Mouse (Mus musculus) CD4-positive helper T cell, adult 2 months (primary cell): ENCODE data around the gene Sptbn1.
"Not testable (repeated sequence)": the region's sequence is repeated elsewhere in the genome, so short reads cannot be mapped to it uniquely, and the experiment has no call there.

Experiments
- DNase-seq: peaks from one replicate; pipeline ENCODE4 v3.0.0-alpha.2; 2012; ENCODE audit warnings: low read depth, missing footprints, low spot score

The Sptbn1 gene

DNA sequence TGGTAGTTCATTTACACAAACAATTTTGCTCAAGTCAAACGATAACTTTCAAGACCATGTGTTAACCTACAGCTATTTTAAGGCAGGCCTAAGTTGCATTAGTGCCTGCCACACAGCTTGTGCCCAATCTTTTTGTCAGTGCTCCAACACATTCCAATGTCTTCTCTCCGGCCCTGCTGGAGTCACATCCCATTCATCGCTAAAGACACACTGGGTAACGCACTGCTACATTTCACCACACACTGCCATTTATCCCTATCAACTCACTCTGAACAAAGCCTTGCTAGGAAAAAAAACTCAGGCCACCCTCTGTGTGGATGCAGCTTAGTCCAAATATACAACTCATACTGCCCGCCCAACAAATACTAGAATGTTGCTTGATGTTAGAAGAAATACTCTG is 11.5 kb downstream of the Sptbn1 start:
- no peak for DNase-seq

DNA sequence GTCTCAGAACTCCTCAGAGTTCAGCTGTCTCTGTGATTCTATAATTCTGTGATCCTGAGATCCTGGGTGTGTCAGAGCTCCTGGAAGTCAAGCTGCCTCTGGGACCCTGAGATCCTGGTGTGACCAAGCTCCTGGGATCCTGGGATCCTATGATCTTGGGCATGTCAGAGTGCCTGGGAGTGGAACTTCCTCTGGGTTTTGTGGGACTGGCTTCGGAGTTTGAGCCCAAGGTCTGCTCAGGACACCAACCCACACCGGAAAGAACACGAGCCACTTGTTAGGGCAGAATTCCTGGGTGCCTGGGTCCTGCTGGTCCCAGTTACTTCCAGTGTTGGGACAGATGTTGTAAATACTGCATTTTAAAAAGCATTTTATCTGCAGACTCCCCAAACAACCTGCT is 12.8 kb downstream of the Sptbn1 start:
- DNase-seq = not testable (repeated sequence)

DNA sequence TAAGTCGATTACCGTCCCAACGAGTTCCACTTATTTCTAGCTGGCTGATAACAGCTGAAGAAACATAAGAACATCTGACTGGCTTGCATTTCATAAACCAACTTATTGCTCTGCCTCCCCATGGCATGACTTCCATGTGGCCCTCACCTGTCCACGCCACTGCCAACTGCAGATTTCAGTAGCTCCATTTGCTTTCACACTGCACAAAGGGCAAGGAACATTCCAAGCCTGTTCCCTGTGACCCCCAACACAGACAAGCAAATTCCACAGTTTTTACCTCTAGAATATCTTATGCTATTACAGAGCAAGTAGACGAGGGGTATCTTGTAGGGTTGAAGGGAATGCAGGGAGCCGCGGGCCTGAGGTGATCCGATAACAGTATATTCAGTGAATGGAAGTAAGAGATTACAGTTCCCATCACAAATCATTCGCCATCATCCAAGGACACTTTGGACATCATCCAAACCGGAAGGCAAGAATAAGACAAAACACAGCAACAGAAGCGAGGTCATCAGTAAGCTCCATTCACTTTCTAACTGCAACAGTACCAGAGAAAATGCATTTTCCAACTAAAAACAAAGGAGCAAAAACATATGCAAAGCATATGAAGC is 16.6 kb downstream of the Sptbn1 start:
- DNase-seq = no peak

GRCm38 (mm10) chr11:30249452-30250016 is 18.4 kb downstream of the Sptbn1 start:
- no peak for DNase-seq

- no peak for DNase-seq
Measured at GRCm38 (mm10) chr11:30247106-30247505, 20.9 kb downstream of the Sptbn1 start.

- DNase-seq = no peak
Measured at GRCm38 (mm10) chr11:30246161-30246560, 21.8 kb downstream of the Sptbn1 start.

- no peak for DNase-seq
Measured at GRCm38 (mm10) chr11:30244172-30244571, 23.8 kb downstream of the Sptbn1 start.

DNA sequence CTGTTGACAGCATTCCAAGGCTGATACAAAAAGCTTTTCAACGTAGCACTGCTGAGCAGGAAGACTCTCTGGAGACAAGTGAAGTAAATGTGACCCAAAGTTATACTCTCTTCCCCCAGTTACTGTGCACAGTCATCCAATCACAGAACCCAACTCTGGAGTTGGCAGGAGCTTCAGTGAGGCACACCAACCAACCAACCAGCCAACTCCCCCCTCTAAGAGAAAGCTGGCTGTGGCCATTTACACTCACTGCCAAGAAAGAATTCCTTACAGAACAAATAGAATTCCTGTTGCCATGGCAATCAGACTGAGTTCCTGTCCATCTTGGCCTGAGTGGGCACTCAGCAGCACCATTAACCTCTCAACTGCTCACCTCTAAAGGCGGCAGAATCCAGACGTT is 24.4 kb downstream of the Sptbn1 start:
- no peak for DNase-seq

DNA sequence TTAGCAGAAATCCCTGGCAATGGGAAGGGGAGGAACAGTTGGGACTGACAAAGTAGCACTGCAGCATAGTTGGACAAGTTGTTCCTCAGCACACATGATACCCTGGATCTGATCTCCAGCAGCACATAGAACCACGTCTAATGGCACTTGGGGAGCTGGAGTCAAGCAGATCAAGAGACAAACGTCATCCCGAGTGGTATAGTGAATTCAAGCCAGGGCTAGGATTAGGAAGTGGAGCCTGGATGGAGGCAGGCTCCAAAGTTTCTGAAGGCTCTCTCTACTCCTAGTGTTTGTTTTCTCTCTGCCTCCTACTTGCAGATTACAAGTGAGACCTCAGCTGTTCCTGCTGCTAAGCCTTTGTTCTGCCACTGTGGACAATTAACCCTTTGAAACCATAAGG is 27.1 kb downstream of the Sptbn1 start:
- DNase-seq = no peak

DNA sequence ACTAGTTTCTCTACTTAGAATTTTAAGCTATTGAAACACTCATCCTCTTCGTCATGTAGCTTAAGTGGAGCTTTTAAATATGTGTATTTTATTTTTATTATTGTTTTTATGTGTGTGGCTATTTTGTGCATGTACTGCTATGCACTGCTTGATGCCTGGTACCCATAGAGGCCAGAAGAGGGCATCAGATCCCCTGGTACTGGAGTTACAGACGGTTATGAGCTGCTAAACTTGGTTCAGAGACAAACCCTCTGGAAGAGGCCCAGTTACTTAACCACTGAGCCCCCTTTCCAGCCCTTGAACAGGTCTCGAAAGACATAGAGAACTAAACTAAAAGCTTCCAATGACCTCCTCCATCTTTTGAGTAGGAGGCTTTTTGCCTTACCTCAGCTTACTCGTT is 30.0 kb downstream of the Sptbn1 start:
- DNase-seq = peak; percentile 23

DNA sequence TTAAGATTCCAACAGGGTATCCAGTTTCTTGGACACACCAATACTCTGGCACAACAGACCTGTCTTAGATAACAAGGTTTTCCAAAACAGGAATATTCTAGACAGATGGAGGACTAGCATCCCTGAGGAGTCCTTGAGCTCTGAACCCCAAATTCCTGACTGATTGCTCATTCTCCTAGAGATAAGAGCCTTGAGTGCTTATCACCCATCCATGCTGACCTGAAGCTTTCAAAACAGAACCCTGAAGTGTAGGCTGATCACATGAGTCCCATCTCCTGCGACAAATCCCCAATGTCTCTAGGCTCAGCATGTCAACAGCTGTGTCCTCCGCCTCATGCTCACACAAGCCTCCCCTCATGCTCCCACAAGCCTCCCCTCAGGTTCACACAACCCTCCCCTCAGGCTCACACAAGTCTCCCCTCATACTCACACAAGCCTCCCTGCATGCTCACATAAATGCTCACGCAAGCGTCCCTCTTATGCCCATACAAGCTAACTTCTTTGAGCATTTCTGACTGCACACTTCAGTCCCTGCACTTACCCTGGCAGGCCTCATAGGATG is 31.2 kb downstream of the Sptbn1 start:
- no peak for DNase-seq

- no peak for DNase-seq
Measured at GRCm38 (mm10) chr11:30235666-30236065, 32.3 kb downstream of the Sptbn1 start.

GRCm38 (mm10) chr11:30235218-30235617 is 32.8 kb downstream of the Sptbn1 start:
- DNase-seq = no peak

DNA sequence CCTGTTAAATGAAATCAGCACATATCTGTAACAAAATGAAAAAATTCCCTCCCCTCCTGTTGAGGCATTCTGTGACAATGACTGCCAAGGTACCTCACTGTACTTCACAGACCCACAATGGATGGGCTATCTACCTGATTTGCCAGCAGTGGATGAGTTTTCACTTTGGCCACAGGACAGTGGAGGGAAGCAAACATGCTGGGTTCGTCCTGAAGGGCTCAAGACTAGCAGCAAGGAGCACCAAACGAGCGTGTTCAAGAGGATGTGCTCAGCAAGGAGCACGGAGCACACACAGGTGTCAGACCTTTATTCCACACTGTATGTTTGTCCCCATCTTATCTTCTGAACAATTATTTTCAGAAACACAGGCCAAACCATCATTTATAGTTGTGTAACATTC is 34.0 kb downstream of the Sptbn1 start:
- no peak for DNase-seq

- DNase-seq = no peak
Measured at GRCm38 (mm10) chr11:30232082-30232481, 35.9 kb downstream of the Sptbn1 start.

DNA sequence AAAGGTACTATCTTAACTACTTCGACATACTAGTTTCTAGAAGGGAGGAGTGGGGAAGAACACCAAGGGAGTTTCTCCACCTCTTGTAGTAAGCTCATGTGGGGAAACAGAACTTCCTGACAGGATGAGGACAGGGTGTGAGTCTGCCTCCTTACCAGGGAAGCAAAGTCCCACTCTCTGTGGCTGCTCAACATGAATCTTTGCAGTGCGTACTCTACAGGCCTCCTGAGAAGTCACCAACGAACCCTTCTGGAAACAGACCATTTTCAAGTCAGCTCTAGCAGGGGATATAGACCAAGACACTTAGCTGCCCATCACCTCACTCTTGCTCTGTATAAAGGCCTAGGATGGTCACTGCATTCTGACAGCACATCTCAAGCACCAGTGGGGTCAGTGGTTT is 36.6 kb downstream of the Sptbn1 start:
- no peak for DNase-seq

GRCm38 (mm10) chr11:30230330-30230771 is 37.6 kb downstream of the Sptbn1 start:
- no peak for DNase-seq

DNA sequence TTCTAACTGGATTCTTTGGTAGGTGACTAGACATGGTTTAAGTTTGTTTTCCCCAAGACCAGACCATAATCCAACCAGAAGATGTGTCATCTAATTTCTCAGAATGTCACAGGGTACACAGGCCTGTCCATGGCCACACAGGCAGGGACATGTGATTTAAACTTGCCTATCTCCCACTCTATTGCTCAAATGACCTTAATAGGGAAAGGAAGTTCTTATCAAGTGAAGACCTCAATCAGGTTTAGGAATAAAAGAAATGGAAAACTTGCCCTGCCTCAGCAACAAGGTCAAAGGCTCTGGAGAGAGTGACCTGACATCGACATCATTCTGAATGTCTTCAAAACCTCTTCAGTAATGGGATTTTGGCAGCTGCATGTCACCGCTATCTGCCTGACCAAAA is 41.2 kb downstream of the Sptbn1 start:
- no peak for DNase-seq

GRCm38 (mm10) chr11:30224599-30224998 is 43.4 kb downstream of the Sptbn1 start:
- no peak for DNase-seq

GRCm38 (mm10) chr11:30222636-30223035 is 45.3 kb downstream of the Sptbn1 start:
- peak; percentile 70 for DNase-seq

GRCm38 (mm10) chr11:30221043-30221442 is 46.9 kb downstream of the Sptbn1 start:
- DNase-seq = no peak

- DNase-seq = no peak
Measured at GRCm38 (mm10) chr11:30218386-30218785, 49.6 kb downstream of the Sptbn1 start.

DNA sequence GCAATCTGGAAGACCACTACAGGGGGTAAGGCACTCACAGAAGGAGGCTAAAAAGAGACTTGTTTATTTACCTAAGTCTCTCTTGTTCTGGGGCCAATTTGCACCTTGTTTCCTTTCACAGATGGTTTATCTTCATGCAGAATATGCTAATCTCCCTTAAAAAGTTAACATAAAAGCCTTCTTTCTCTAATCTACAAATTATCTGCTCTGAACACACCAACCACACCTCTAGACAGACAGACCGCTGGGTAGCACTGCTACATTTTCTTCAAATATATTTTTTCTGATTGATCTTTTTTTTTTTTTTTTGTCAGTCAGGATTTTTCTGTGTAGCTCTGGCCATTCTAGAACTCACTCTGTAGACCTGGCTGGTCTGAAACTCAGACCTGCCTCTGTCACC is 50.5 kb downstream of the Sptbn1 start:
- no peak for DNase-seq
